Mouse (Mus musculus) layer of hippocampus, postnatal 14 days (tissue): ENCODE data around the gene Inafm1. TPM values are rescaled to one million over a fixed set of nuclear protein-coding genes. Genes with fewer than 3 reads are reported as not detected.
"Not testable (repeated sequence)": the region's sequence is repeated elsewhere in the genome, so short reads cannot be mapped to it uniquely, and the experiment has no call there.

ENCODE experiments used
- DNase-seq, 2 experiments: peaks; one replicate each; pipeline ENCODE4 v3.0.0; 2021 to 2022; ENCODE audit warnings: low spot score in 2 of 2, mixed read lengths in 1 of 2
- total RNA-seq, 2 experiments: library from RNA; stranded (reverse); gene quantifications; 2 replicates each; pipeline ENCODE4 v1.2.3; 2021

The Inafm1 gene
- total RNA-seq, 2 experiments from 2014 or later: 28.1 to 31.2 TPM

GRCm38 (mm10) chr7:16298927-16299326, 25.5 kb upstream of the Inafm1 start:
- DNase-seq: no peak

GRCm38 (mm10) chr7:16297616-16298015, 24.2 kb upstream of the Inafm1 start:
- no peak for DNase-seq

GRCm38 (mm10) chr7:16296766-16297390, 23.5 kb upstream of the Inafm1 start:
- DNase-seq: peak; percentile 75 to 84

GRCm38 (mm10) chr7:16296146-16296545, 22.7 kb upstream of the Inafm1 start:
- no peak for DNase-seq

GRCm38 (mm10) chr7:16295321-16295900, 22.0 kb upstream of the Inafm1 start:
- peak; percentile 75 to 76 for DNase-seq

GRCm38 (mm10) chr7:16294837-16295236, 21.4 kb upstream of the Inafm1 start:
- peak; percentile 93 to 94 for DNase-seq

GRCm38 (mm10) chr7:16294346-16294745, 20.9 kb upstream of the Inafm1 start:
- no peak for DNase-seq

GRCm38 (mm10) chr7:16287791-16288190, 14.4 kb upstream of the Inafm1 start:
- DNase-seq: no peak

GRCm38 (mm10) chr7:16287016-16287415, 13.6 kb upstream of the Inafm1 start:
- DNase-seq: no peak

GRCm38 (mm10) chr7:16286026-16286961, 12.9 kb upstream of the Inafm1 start, which contains the start of gene Ccdc9:
TSS of gene Ccdc9 (minus strand) at chr7:16286795.
- DNase-seq: peak; percentile 99 to 100

GRCm38 (mm10) chr7:16285450-16286025, 12.1 kb upstream of the Inafm1 start:
- DNase-seq: peak in 1 of 2 experiments; percentile 58

- no peak for DNase-seq
These were observed 11.5 kb upstream of the Inafm1 start for GRCm38 (mm10) chr7:16284904-16285303.

- DNase-seq: no peak
These were observed 10.6 kb upstream of the Inafm1 start for GRCm38 (mm10) chr7:16284001-16284400.

- no peak for DNase-seq
These were observed 8.9 kb upstream of the Inafm1 start for GRCm38 (mm10) chr7:16282334-16282733.

GRCm38 (mm10) chr7:16280721-16281120, 7.3 kb upstream of the Inafm1 start:
- DNase-seq: no peak

GRCm38 (mm10) chr7:16274922-16275890, 1.8 kb upstream of the Inafm1 start:
- DNase-seq: no peak

- no peak for DNase-seq
These were observed 336 bp upstream of the Inafm1 start for GRCm38 (mm10) chr7:16273766-16274140.

GRCm38 (mm10) chr7:16272681-16273080, 736 bp downstream of the Inafm1 start:
- DNase-seq: peak in 1 of 2 experiments; percentile 57

GRCm38 (mm10) chr7:16271139-16271538, 2.3 kb downstream of the Inafm1 start:
- no peak for DNase-seq

GRCm38 (mm10) chr7:16266593-16266992, 6.8 kb downstream of the Inafm1 start:
- not testable (repeated sequence) for DNase-seq
